Mouse (Mus musculus) liver, embryonic 14.5 days (tissue): ENCODE results near the gene Tsc22d1. TPM values are rescaled to one million over a fixed set of nuclear protein-coding genes. Genes with fewer than 3 reads are reported as not detected.

ENCODE experiments used
- ATAC-seq: fragments of 200-750 bp; cut with Nextera tagmentation; 2 replicates; pipeline ENCODE4 v1.8.0; 2017; ENCODE audit warnings: moderate number of reproducible peaks, mild to moderate bottlenecking, moderate library complexity; ENCODE audit not compliant: insufficient read depth
- DNase-seq, 3 experiments: peaks; one replicate each; pipeline ENCODE4 v3.0.0-alpha.2; 2012 to 2013; ENCODE audit warnings: low read depth in 3 of 3, low spot score in 3 of 3
- H3K27ac ChIP-seq: fragments of 300-500 bp; sonication (generic); 2 replicates; pipeline ENCODE4 v1.5.1; 2014; ENCODE audit warnings: moderate library complexity, mild to moderate bottlenecking, control low read depth, inconsistent platforms
- H3K27me3 ChIP-seq: fragments of 300-500 bp; sonication (generic); 2 replicates; pipeline ENCODE4 v1.6.1; 2014; ENCODE audit warnings: mild to moderate bottlenecking, low read length, moderate library complexity; ENCODE audit not compliant: control insufficient read depth, insufficient read depth
- H3K36me3 ChIP-seq: fragments of 300-500 bp; sonication (generic); replicated peaks from 2 replicates; pipeline ENCODE4 v1.6.1; 2014; ENCODE audit warnings: low read depth; ENCODE audit not compliant: control insufficient read depth, insufficient read depth
- H3K4me1 ChIP-seq, 2 experiments: fragments of 200-500 bp in 1 of 2; fragments of 300-500 bp in 1 of 2; sonication (generic) in 1 of 2; replicated peaks; 2 replicates each; pipeline ENCODE4 v1.6.1; 2012 to 2014; ENCODE audit warnings: antibody characterized with exemption in 1 of 2, inconsistent platforms in 1 of 2, low read length in 1 of 2; ENCODE audit not compliant: control insufficient read depth in 2 of 2, insufficient read depth in 2 of 2
- H3K4me2 ChIP-seq: fragments of 300-500 bp; sonication (generic); 2 replicates; pipeline ENCODE4 v1.6.1; 2014; ENCODE audit warnings: low read depth, mild to moderate bottlenecking, control low read depth, moderate library complexity
- H3K4me3 ChIP-seq, 2 experiments: fragments of 200-500 bp in 1 of 2; fragments of 300-500 bp in 1 of 2; sonication (generic) in 1 of 2; 2 replicates each; pipeline ENCODE4 v1.5.1; 2012 to 2014; ENCODE audit warnings: low read depth in 2 of 2, low read length in 2 of 2, mild to moderate bottlenecking in 2 of 2, control low read depth in 1 of 2, inconsistent platforms in 1 of 2, moderate library complexity in 1 of 2; ENCODE audit not compliant: insufficient read depth in 1 of 2
- H3K9ac ChIP-seq: fragments of 300-500 bp; sonication (generic); replicated peaks from 2 replicates; pipeline ENCODE4 v1.6.1; 2014; ENCODE audit warnings: mild to moderate bottlenecking, control low read depth, moderate library complexity
- H3K9me3 ChIP-seq: fragments of 300-500 bp; sonication (generic); 2 replicates; pipeline ENCODE4 v1.6.1; 2016; ENCODE audit warnings: low read length, mixed read lengths; ENCODE audit not compliant: control insufficient read depth
- CTCF ChIP-seq: IDR thresholded peaks from 2 replicates; pipeline ENCODE4 v1.5.1; 2016; ENCODE audit warnings: antibody characterized with exemption, low read depth, control low read depth
- EP300 ChIP-seq: IDR thresholded peaks from 2 replicates; pipeline ENCODE4 v1.6.1; 2016; ENCODE audit warnings: antibody characterized with exemption, low read depth
- WGBS: fragments of 180-500 bp; shearing (Covaris S2); extraction: QIAGEN DNeasy Blood & Tissue Kit; methylation state at CpG from one replicate; pipeline ENCODE4 v1.1.7; 2014; ENCODE audit not compliant: insufficient replicate concordance; 5-methylcytosine and 5-hydroxymethylcytosine counted together
- polyA plus RNA-seq, 2 experiments: library from polyadenylated mRNA; depleted of rRNA in 1 of 2; stranded (reverse) in 1 of 2; unstranded in 1 of 2; fragments of >200 nt; fragmentation: Nextera tagmentation in 1 of 2; extraction: Ambion mirVana in 1 of 2; gene quantifications; 2 replicates each; pipeline versions ENCODE4 v1.2.1 to v1.2.3; 2012 to 2014

Tsc22d1 gene
- polyA plus RNA-seq, 2 experiments, result 61.3 to 115 TPM

- no peaks in the 10 kb centered on the region for H3K9me3 ChIP-seq
- no peaks in the 10 kb centered on the region for H3K4me1 ChIP-seq
- no peak overlapping the region for H3K27ac ChIP-seq
- H3K4me3 ChIP-seq, result no peak overlapping the region
- DNase-seq (no peak), ATAC-seq (no peak)
- TF ChIP-seq EP300 (no peak), CTCF (no peak)
- no peaks in the 10 kb centered on the region for H3K27me3 ChIP-seq
- no peak overlapping the region for H3K9ac ChIP-seq
- 75% methylated on average over 17 of the region's 17 CpGs for WGBS
- no peak overlapping the region for H3K4me2 ChIP-seq
- no peaks in the 10 kb centered on the region for H3K36me3 ChIP-seq
Measured at GRCm38 (mm10) chr14:76452751-76453360, 38.1 kb downstream of the Tsc22d1 start.

GRCm38 (mm10) chr14:76454673-76455072, 39.9 kb downstream of the Tsc22d1 start:
- ATAC-seq (no peak), DNase-seq (no peak)
- Histone ChIP-seq H3K36me3 (no peaks in the 10 kb centered on the region), H3K9ac (no peak overlapping the region), H3K4me2 (no peak overlapping the region), H3K27me3 (no peaks in the 10 kb centered on the region), H3K4me1 (no peaks in the 10 kb centered on the region), H3K9me3 (no peaks in the 10 kb centered on the region), H3K27ac (no peak overlapping the region), H3K4me3 (no peak overlapping the region)
- no peak for TF ChIP-seq EP300
- no peak for TF ChIP-seq CTCF
- 59% methylated on average over 4 of the region's 5 CpGs for WGBS

GRCm38 (mm10) chr14:76455159-76455558, 40.4 kb downstream of the Tsc22d1 start:
- no peaks in the 10 kb centered on the region for H3K9me3 ChIP-seq
- H3K4me2 ChIP-seq, result no peak overlapping the region
- H3K9ac ChIP-seq, result no peak overlapping the region
- H3K4me1 ChIP-seq, result no peaks in the 10 kb centered on the region
- TF ChIP-seq EP300, result no peak
- TF ChIP-seq CTCF, result no peak
- no peak overlapping the region for H3K4me3 ChIP-seq
- DNase-seq, result no peak
- whole genome bisulfite sequencing, result 81% methylated on average over 7 of the region's 7 CpGs
- no peak overlapping the region for H3K27ac ChIP-seq
- H3K27me3 ChIP-seq, result no peaks in the 10 kb centered on the region
- H3K36me3 ChIP-seq, result no peaks in the 10 kb centered on the region
- ATAC-seq, result no peak

- Histone ChIP-seq H3K4me1 (no peaks in the 10 kb centered on the region), H3K27me3 (no peaks in the 10 kb centered on the region), H3K27ac (no peak overlapping the region), H3K36me3 (no peaks in the 10 kb centered on the region), H3K4me3 (no peak overlapping the region), H3K9me3 (no peaks in the 10 kb centered on the region), H3K9ac (no peak overlapping the region), H3K4me2 (no peak overlapping the region)
- 80% methylated on average over 3 of the region's 3 CpGs for WGBS
- DNase-seq (no peak), ATAC-seq (no peak)
- TF ChIP-seq EP300, result no peak
Measured at GRCm38 (mm10) chr14:76457696-76458095, 42.9 kb downstream of the Tsc22d1 start.

GRCm38 (mm10) chr14:76460181-76460580, 45.4 kb downstream of the Tsc22d1 start:
- DNase-seq (no peak), ATAC-seq (no peak)
- Histone ChIP-seq H3K9me3 (no peaks in the 10 kb centered on the region), H3K4me2 (no peak overlapping the region), H3K27ac (no peak overlapping the region), H3K4me3 (no peak overlapping the region), H3K9ac (no peak overlapping the region), H3K27me3 (no peaks in the 10 kb centered on the region), H3K4me1 (no peaks in the 10 kb centered on the region), H3K36me3 (no peaks in the 10 kb centered on the region)
- TF ChIP-seq EP300, result no peak
- no peak for TF ChIP-seq CTCF
- 54% methylated on average over 7 of the region's 7 CpGs for whole genome bisulfite sequencing
